Mouse (Mus musculus) limb, embryonic 12.5 days (tissue): Measurements from ENCODE around the gene Gm6685. TPM values are rescaled to one million over a fixed set of nuclear protein-coding genes. Genes with fewer than 3 reads are reported as not detected.

Experiments used
- ATAC-seq: fragments of 200-750 bp; cut with Nextera tagmentation; 2 replicates; pipeline ENCODE4 v1.8.0; 2017; ENCODE audit warnings: low read depth, moderate TSS enrichment; ENCODE audit not compliant: insufficient number of reproducible peaks, insufficient read depth, low FRiP score, low TSS enrichment
- H3K27ac ChIP-seq: fragments of 300-500 bp; sonication (generic); 2 replicates; pipeline ENCODE4 v1.5.1; 2016; ENCODE audit warnings: mild to moderate bottlenecking, moderate library complexity
- H3K27me3 ChIP-seq: fragments of 300-500 bp; sonication (generic); 2 replicates; pipeline ENCODE4 v1.6.1; 2016; ENCODE audit warnings: mild to moderate bottlenecking, moderate library complexity
- H3K36me3 ChIP-seq: fragments of 300-500 bp; sonication (generic); 2 replicates; pipeline ENCODE4 v1.6.1; 2016; ENCODE audit warnings: mild to moderate bottlenecking, moderate library complexity
- H3K4me1 ChIP-seq: fragments of 300-500 bp; sonication (generic); replicated peaks from 2 replicates; pipeline ENCODE4 v1.6.1; 2016
- H3K4me2 ChIP-seq: fragments of 300-500 bp; sonication (generic); 2 replicates; pipeline ENCODE4 v1.6.1; 2016; ENCODE audit warnings: mild to moderate bottlenecking, moderate library complexity
- H3K4me3 ChIP-seq: fragments of 300-500 bp; sonication (generic); replicated peaks from 2 replicates; pipeline ENCODE4 v1.5.1; 2016; ENCODE audit warnings: mild to moderate bottlenecking
- H3K9ac ChIP-seq: fragments of 300-500 bp; sonication (generic); replicated peaks from 2 replicates; pipeline ENCODE4 v1.6.1; 2016; ENCODE audit warnings: mild to moderate bottlenecking, moderate library complexity
- H3K9me3 ChIP-seq: fragments of 300-500 bp; sonication (generic); 2 replicates; pipeline ENCODE4 v1.6.1; 2016; ENCODE audit warnings: mild to moderate bottlenecking, moderate library complexity
- WGBS: fragments of 180-500 bp; shearing (Covaris S2); methylation state at CpG from one replicate; pipeline ENCODE4 v1.1.7; 2016; 5-methylcytosine and 5-hydroxymethylcytosine counted together
- polyA plus RNA-seq: library from polyadenylated mRNA; unstranded; fragments of >200 nt; fragmentation: Nextera tagmentation; extraction: Ambion mirVana; gene quantifications from 2 replicates; pipeline ENCODE4 v1.2.1, GENCODE M21; 2016

Gene Gm6685
- polyA plus RNA-seq, 1 experiment from 2014 or later: not detected

DNA sequence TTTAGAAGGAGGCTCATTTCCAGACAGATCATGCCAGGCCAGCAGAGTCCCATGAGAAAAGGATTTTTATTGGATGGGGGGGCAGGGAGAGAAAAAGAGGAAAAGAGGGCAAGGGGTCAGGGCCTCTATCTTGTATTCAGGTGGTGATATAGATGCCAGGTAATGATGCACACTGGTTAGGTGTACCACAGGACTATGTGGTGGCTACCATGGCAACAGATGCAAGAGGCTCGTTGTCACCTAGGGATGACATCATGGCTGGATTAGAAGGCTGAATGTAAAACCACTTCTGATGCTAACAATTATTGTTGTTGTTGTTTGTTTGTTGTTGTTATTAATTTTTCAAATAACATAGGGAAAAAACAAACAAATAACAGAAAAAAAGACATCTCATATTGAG lies 49.2 kb downstream of the Gm6685 start:
- no peak for ATAC-seq
- no peak overlapping the region for H3K9ac ChIP-seq
- no peaks in the 10 kb centered on the region for H3K27me3 ChIP-seq
- H3K9me3 ChIP-seq: peaks cover 5% of the 10 kb centered on the region; the same call in 1 of the 2 replicates
- 88% methylated on average over 1 of the region's 1 CpGs for WGBS
- H3K4me1 ChIP-seq: no peaks in the 10 kb centered on the region
- no peak overlapping the region for H3K27ac ChIP-seq
- no peak overlapping the region for H3K4me3 ChIP-seq
- H3K36me3 ChIP-seq: no peaks in the 10 kb centered on the region
- H3K4me2 ChIP-seq: no peak overlapping the region

Other genes starting within 250 kb of the Gm6685 start
- 2.2 and 3.0 TPM in 2 replicates for gene Ccdc85a, start 244.5 kb upstream of the Gm6685 start, polyA plus RNA-seq